Comparison of ENCODE assay signal across 14 mouse cellular contexts in genomic region chr2:13579315-13579714, GRCm38 (mm10).
"Had no signal": no experiment of that assay in that cellular context is flagged by ENCODE, and none has a peak within 500 bp of the region (broad histone marks: within the 10 kb centered on the region; RNA-seq: fewer than 3 reads in every experiment).

No protein-coding gene starts in this region.

- DNase-seq: layer of hippocampus, adult 9-11 months; layer of hippocampus, postnatal 36 days; liver, embryonic 13.5 days; lung, postnatal 14 days; right cerebral cortex, adult 18-20 months; right cerebral cortex, postnatal 4 days; thymus, adult 18-20 months had no signal

- H3K27me3 ChIP-seq: limb, embryonic 12.5 days; lung, embryonic 15.5 days; midbrain, embryonic 15.5 days had no signal

- H3K9me3 ChIP-seq: limb, embryonic 12.5 days; liver, embryonic 13.5 days; lung, embryonic 15.5 days; megakaryocyte, embryonic 14.5 days; midbrain, embryonic 15.5 days had no signal

- H3K9ac ChIP-seq: limb, embryonic 12.5 days; liver, embryonic 13.5 days; liver, postnatal 0 days; lung, embryonic 15.5 days; midbrain, embryonic 15.5 days had no signal

- H3K27ac ChIP-seq: kidney, postnatal 0 days; limb, embryonic 12.5 days; liver, embryonic 13.5 days; lung, embryonic 15.5 days; macrophage; midbrain, embryonic 15.5 days had no signal

- ATAC-seq: liver, postnatal 0 days; midbrain, embryonic 15.5 days had no signal

- H3K4me2 ChIP-seq: limb, embryonic 12.5 days; liver, embryonic 13.5 days; midbrain, embryonic 15.5 days had no signal

- H3K4me3 ChIP-seq: limb, embryonic 12.5 days; liver, embryonic 13.5 days; lung, embryonic 15.5 days; megakaryocyte, embryonic 14.5 days; midbrain, embryonic 15.5 days had no signal
